Mouse (Mus musculus) testis, postnatal 14 days (tissue): Measurements from ENCODE around the gene Tdrd3.
A peak's percentile ranks its signal among the peaks of the same experiment; 100 is the strongest.

ENCODE experiments used
- DNase-seq: peaks from one replicate; pipeline ENCODE4 v3.0.0; 2021; ENCODE audit warnings: low spot score

Tdrd3 gene

DNA sequence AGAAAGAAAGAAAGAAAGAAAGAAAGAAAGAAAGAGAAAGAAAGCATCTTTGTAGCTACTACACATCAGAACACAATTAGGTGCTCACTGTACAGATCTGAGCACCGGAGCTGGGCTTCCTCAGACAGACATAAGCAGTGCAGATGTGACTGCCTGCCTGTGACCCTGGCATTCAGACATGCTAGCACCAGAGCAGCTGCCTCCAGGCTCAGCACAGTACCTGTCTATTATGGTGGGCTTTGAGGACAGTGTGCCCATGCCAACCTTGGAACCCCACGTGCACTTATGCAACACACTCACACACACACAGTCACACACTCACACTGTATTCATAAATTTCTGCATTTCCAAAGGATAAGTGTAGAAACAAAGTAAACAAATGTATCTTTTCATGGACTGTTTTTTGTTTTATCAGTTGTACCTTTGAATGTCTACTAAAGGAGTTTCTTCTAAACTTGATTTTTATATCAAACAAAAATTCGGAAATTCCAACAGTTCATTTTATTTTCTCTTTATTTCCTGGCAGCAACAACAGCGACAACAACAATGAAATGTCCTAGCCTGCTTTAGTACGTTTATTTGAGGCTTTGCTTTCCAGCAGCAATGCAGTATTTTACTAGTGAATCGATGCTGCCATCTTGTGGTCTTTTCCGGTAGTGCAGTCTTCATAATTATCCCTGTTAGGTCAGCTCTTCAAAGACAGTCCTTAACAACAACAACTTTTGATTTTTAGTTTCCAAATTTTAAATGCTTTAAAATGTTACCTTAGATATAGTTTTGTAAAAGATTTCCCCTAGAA lies 35.4 kb downstream of the Tdrd3 start:
- DNase-seq, result peak; percentile 27

DNA sequence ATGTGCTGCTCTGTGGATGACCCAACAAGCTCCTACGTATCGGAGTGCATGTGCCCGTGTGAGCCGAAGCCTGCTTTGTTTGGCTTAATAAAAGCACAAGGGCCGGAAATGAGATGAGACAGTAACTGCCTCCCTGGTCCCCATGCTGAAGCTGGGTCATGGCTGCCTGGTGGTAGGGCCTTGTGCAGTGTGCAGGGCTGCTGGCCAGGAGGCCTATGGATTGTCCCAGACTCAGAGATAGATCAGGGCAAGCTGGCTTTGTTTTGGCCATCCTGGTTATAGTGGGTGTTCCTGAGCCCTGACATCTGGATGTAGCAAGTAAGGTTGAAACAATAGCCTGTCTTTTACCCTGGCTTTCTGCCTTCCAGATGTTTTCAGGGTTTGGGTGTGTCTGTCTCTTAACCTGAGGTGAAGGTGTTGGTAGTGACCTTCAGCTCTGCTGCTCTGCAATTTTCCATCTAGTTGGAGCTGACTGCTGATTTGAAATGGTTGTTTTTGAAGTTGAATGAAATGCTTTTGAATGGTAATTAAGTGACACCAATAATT lies 39.3 kb downstream of the Tdrd3 start:
- DNase-seq, result no peak

DNA sequence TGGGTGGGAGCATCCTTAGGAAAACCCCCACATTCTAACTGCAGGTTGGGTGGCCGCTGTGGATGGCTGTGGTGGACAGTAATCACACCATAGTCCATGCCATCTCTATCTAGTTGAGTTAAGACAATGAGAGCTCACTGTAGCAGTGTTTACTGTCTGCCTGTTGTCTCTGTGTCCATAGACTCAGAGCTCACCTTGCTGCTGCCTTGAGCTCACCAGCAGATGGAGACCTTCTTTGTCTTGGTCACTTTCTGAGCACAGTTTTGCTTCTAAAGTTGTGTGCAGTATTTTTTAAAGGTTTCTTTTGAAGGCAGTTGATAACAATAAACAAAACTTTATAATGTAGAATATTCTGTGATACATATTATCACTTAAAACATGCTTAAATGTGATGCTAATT lies 43.3 kb downstream of the Tdrd3 start:
- no peak for DNase-seq

DNA sequence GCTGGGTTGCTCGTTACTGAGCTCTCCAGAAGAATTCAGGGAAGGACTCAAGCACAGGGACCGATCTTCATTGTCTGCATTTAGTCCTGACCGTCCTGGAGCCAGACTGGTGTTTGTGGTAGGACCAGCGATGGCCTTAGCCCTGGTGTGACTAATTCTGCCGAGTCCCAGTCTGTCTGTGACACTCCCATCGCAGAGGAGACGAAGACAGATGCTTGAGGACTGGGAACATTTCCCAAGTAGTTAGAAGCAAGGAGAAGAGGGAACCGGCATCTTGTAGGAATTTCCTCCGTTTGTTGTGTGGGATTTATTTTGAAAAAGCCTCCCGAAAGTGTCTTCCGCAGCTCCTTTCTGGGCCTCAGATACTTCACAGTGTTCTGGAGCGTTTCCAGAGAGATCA lies 45.1 kb downstream of the Tdrd3 start:
- no peak for DNase-seq

DNA sequence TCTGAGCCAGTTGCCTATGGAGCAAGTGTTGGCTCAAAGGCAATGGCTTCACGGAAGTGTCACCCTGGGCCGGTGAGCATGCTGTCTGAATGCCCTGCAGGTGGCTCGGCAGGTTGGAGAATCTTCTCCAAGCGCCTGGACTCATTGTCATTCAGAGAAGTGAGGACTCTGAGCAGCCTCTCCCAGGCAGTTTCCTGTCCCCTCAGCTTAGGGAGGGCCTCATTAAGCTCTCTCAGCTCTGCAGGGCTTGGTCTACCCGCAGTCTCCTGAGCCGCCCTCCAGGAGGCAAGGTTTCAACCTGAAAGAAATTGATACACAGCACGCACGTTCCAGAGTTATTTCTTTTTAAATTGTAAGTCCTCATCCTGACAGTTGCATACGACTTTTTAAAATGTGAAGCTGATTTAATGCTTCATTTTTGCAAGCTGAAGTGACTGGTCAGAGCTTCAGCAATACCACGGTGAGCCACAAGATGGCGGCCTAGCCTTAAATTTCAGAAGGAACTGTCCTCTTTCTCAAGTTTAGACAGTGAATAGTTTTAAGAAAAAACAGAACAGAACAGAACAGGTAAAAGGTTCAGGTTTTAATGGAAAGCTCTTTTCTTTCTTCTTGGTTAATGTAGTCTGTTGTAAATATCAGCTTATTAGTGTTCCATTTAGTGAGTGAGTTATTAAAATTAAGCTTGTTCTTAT lies 47.7 kb downstream of the Tdrd3 start:
- peak; percentile 37 for DNase-seq

DNA sequence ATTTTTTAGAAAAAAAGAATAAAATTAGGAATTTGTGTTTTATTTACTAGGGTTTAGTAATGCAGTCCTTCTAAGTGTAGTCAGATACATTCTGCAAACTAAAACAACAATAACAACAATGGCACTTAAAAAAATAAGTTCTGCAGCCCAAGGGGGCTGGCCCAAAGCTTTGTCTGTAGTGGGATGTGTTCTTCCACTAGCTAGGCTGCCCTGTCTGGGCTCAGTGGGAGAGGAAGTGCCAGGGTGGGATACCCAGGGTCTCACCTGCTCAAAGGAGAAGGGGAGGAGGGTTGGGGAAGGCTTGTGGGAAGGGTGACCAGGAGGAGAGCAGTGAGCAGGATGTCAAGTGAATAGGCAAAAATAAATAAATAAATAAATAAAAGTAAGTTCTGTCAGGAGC lies 48.2 kb downstream of the Tdrd3 start:
- DNase-seq, result no peak

DNA sequence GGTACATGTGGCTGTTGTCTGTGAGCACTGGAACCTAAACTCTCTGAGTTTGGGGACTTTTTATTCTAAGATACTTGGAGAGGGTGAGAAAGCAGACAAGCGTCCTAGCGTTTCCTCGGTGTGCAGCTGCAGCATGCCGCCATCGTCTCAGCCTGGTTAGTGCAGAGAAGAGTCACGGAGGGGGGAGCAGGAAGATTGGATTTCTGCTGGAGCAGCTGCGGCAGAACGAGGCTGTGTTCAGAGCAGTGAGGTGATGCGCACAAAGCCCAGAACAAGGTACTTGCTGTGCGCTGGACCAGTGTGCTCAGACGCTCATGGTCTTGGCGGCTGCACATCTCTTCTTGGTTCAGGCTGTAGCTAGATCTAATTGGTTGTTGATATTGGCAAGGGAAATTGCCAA lies 51.1 kb downstream of the Tdrd3 start:
- DNase-seq, result no peak

DNA sequence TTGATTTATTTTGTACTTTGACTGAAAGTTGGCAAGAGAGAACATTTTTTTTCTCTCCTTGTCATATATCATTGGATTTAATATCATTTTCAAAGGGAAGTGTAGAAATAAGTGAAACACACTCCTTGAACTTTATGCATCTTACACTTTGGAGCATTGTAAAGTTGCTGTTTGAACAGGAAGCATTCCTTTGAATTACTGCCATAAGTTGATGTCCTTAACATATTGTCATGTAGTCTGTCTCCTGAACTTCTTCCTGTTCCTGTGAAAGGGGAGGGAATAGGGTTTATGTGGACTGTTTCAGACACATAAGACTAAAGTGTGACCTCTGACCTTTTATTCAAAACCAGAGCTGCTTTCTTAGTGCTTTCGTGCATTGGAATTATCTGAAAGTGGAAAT lies 55.1 kb downstream of the Tdrd3 start:
- DNase-seq, result no peak

DNA sequence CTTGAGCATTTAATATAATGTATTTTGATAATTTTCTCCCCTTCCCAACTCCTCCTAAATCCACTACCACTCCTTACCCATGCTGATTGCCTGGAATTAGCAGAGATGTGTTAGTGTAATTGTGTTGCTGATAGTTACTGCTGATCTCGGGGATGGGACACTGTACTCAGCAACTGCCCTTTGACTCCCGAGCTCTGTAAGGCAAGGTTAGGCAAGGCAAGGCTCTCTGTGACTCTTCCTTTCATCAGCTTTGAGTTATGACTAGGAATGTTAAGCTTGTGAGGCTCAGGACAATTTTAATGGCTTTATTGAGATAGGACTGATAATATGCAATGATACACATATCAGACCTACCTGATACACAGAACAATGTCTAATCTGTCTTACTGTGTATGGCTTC lies 56.3 kb downstream of the Tdrd3 start:
- no peak for DNase-seq

DNA sequence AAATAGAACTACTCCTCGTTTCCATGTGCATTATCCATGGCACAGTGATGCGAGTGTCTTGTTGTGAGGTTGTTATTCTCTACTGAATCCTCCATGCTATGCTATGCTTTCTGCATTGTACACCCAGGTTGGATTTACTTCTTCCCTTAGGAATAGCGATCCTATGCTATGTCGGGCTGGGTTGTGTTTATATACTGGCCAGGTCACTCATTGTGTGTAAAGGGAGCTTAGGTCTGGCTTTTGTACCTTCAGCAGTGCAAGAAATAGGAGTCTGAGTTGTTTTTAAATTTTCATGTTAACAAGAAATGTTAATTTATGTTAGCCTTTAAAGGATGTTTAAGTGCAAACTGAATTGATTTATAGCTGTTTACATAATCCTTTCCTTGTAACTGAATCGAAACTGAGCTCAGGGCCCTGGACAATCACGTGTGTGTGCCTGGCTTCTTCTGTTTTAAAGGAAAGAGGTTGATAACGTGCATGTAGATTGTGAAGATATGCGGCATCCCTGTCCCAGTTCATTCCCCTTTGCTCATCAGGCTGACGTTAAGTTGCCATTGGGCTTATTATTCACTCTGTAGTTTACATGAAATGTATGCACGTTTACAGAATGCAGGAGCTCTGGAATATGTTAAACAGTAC lies 59.4 kb downstream of the Tdrd3 start:
- no peak for DNase-seq

DNA sequence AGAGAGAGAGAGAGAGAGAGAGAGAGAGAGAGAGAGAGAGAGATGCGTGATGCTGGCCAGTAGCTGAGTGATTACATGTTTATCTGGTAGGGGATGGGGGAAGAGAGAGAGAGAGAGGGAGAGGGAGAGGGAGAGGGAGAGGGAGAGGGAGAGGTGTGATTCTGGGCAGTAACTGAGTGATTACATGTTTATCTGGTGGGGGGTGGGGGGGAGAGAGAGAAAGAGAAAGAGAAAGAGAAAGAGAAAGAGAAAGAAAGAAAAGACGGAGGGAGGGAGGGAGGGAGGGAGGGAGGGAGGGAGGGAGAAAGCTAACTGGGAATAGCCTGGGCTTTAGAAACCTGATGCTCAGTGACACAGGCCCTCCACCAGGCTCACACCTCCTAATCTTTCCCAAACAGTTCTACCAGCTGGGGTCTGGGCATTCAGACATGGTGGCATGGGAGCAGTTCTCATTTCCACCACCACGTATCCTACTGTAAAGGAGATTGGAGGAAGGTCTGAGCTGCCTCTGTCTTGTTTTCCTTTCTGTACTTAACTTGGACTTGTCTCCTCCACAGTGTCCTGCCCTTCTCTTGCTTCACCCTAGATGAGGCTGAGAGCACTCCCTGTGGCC lies 62.0 kb downstream of the Tdrd3 start:
- DNase-seq, result peak; percentile 7

DNA sequence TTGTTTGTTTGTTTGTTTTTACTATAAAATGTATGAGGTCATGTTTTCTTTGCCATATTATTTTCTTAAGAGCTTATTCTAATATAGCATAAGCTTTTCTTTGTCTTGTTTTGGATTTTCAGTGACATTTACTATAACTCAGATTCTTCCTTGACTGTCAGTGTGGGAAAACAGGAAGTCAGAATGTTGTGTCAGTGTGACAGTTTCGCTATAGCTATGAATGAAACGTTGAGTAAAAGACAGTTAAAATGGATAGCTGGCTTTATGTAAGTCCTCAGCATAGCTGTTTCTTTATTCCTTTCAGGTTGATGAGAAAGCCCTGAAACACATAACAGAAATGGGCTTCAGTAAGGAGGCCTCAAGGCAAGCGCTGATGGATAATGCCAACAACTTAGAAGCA lies 69.4 kb downstream of the Tdrd3 start:
- DNase-seq, result no peak

DNA sequence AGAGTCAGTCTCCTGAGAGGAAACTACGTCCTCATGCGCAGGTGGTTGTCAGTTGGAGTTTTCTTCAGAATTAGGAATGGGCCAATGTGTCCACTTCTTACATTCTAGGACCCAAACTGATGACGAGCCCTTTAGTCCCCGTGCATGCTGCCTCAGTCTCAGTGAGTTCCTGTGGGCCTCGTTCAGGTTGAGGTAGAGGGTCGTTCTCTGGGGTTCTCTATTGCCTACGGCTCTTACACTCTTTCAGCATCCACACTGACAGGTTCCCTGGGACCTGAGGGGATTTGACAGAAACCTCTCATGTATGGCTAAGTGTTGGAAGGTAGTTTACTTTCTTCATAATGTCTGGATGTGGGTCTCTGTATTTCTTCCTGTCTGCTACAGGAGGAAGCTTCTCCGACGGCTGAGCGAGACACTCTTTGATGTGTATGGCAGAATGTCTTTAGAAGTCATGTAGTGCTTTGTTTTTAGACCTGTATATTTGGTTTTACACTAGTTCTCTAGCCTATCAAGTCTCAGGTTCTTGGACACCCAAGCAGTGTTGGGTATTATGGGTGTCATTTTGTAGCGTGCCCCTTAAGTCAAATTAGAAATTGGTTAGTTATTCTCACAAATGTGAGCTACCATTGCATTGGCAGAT lies 81.6 kb downstream of the Tdrd3 start:
- DNase-seq, result no peak

DNA sequence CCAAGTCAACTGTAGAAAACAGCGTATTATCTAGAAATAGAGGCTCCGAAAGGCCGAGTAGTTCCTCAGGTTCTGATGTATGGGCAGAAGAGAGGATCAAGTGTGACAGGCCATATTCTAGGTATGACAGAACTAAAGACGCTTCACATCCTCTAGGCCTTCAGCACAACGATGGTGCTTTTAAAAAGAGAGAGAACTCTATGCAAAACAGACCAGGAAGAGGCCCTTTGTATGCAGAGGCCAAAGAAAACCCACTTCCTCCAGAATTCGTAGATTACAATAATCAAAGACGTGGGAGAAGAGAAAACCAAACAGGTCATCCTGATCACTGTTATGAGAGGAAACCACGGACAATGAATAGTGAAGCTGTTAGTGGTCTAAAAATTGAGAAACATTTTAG lies 89.5 kb downstream of the Tdrd3 start:
- DNase-seq, result no peak

DNA sequence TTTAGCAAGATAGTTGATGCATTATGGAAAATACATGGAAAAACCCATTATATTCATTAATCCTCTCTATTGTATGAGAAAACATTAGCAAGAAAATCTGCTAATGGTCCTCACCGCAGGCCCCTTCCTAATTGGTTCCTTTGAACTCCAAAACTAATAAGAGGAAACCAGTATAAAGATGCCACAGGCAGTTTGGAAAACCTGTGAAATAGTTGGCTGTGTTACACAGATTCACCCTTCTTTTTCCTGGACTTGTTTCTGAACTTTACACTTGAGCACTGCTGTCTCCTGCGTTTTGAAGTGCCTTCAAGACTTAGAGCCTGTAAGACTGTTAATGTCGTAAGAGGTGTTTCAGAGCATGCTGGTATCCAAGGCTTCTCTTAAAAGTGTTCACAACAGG lies 98.8 kb downstream of the Tdrd3 start:
- DNase-seq, result no peak

DNA sequence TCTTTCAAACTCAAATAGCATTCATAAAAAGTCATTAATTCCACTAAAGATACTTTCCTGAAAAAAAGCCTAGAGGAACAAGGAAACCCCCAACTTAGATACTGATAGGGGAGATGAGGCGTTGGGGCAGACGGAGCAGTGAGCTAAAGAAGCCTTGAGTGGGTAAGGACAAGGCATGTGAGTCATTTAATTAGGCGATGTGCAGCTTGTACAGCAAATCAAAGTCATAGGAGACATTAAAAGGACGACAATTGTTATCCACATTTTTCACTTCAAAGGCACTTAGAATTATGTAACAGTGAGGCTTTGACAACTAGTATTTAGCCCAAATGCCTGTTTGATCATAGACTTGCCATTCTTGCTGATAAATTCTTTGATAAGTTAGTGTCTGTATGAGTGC lies 100.9 kb downstream of the Tdrd3 start:
- DNase-seq, result no peak

DNA sequence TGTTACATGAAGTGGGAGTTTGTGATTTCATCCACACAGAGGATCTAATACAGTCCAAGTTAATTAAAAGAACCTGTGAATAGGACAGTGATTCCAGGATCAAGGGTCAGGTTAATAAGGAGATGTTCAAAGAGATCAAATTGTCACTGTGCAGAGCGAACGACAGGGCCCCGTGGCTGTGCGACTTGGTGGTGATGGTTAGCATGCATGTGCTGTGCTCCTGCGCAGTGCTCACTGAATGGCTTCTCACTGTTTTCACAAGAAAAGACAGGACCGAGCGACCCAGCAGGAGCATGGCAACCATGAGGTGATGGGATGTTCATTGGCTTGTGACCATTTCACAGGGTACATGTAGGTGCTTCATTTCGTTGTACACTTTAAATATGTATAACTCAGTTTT lies 115.4 kb downstream of the Tdrd3 start:
- DNase-seq, result no peak

DNA sequence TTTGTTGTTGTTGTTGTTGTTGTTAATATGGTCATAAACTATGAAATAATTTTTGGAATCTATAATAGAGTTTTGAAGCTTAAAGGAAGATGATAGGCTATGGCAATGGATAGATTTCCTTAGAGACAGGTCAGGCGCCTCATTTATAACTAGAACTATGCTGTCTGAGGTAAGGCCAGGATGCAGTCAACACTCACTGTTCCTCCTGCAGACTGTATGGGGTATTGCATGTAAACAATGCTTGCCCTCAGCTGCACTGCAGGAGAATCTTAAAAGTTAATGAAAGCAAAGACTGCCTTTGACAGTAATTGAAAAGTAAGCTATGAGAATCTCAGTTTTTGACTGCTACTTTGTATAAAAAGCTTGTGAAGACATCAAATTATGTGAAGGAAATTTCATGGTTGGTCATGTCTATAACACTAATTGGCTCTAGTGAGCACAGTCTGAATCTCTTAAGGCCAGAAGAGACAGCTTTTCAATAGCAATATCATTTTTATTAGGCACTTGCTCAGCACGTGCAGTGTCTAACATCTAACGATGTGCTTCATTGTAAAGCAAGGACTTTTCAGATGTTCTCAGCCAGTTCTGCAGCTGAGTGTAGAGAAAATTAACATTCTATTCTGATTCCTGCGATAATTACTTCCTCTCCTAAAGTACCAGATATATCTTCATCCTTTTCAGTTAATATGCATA lies 120.8 kb downstream of the Tdrd3 start:
- DNase-seq, result no peak

DNA sequence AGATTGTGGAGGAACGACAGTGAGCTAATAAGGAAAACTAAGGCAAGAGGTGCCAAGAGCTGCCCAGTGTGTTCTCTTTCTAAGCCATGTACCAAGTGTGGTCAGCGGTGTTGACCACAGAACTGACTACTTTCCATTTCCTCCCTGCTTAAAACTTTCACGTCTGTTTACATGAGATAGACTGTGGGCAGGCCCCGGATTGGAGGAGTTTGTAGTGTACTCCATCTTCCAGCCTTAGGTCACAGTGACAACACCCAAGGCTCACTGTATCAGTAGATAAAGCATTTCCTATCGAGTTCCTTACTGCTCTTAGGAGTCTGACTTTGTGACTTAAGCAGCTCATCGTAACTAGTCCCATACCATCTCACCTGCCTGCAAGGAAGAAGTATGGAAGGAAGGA lies 133.5 kb downstream of the Tdrd3 start:
- no peak for DNase-seq

DNA sequence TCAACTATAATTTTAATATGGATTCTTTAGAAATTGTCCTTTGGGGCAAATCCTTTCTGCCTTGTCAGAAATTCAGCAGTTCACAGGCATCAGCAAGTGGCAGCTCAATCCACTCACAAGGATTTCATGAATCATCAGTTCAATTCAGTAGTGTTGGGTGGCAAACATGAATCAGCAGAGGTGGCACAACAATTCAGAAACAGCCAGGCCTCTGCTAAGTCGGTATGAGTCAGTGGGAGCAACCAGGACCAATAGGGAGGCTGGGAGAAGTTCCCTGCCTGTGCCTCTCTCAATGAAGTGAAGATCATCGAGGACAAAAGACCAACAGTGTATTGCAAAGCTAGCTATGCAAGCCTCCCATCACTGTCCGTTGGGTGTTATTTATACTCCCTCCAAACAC lies 135.8 kb downstream of the Tdrd3 start:
- DNase-seq, result no peak

DNA sequence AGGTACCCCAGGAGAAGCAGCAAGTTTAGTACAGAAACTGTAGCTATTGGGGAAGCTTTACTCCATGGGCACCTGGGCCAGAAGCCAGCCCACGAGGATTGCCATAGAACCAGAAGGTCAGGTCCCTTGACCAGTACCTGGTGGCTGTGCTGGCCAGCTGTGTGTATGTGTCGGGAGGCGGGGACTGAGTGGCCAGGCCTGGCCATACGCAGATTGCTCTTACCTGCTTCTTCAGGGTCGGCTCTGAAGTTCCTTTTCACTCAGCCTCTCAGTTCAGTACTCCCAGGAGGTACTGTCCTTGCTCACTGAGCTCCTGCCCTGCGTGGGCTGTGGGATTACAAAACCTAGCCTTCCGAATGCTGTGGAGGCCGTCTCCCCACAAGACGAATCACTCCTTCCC lies 147.4 kb downstream of the Tdrd3 start:
- no peak for DNase-seq

DNA sequence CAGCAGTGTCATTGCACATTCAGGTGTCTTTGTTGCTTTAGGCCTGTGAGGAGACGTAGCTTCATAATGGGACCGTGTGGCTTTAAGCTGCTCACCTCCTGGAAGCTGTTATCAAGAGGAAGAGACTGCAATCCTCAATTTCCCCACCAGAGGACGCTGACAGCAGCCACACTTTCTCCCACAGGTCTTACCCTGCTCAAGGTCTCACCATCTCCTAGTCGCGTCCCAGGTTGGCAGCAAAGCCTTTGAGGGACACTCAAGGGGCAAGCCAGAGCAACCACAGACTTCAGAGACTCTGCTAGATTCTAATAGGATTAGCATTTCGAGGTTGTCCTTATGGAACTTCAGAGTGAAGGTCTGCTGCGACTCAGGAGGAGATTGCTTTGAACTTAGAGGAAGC lies 149.8 kb downstream of the Tdrd3 start:
- no peak for DNase-seq
